Mouse (Mus musculus) spleen, adult 18-20 months (tissue): ENCODE data around the gene Cacna2d3.

Experiments
- DNase-seq, 2 experiments: peaks; one replicate each; pipeline ENCODE4 v3.0.0; 2022; ENCODE audit warnings: mixed read lengths in 2 of 2

The Cacna2d3 gene

DNA sequence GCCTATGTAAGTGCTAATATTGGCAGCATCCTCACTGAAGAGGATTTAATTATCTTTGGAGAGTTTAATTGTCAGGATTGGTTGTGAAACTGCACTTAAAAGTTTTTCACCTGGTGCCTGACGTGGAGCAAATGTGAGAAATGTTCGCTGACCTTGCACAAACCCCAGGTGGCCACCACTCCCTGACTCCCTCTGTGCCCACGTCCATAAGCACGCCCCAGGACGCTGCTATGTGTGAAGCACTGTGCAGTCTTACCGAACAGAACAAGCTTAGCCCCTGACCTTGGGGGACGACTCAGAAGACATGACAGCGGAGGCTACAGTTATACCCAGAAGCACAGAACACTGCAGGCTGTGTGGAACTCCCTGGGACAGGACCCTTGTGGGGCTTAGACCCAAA, 93.5 kb downstream of the Cacna2d3 start:
- no peak for DNase-seq

- no peak for DNase-seq
Measured at GRCm38 (mm10) chr14:29612436-29612835, 109.2 kb downstream of the Cacna2d3 start.

- DNase-seq = no peak
Measured at GRCm38 (mm10) chr14:29608761-29609160, 112.9 kb downstream of the Cacna2d3 start.

DNA sequence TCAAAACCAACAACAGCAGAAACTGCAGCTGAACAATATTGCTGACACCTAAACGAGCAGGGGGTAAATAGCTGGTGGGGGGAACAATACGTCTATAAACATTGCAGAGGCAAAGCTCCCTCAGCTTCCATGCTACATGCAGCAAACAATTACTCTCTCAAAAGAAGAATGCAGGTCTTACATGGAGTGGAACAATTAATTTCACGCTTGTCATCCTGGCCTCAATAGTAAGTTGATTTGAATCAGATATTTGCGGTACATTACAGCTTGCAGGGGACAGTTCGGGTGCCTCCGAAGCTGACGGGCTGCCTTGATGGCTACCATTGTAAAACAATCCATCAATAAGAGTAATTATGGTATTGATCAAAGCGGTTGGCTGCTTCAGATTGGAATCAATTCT, 122.2 kb downstream of the Cacna2d3 start:
- no peak for DNase-seq

DNA sequence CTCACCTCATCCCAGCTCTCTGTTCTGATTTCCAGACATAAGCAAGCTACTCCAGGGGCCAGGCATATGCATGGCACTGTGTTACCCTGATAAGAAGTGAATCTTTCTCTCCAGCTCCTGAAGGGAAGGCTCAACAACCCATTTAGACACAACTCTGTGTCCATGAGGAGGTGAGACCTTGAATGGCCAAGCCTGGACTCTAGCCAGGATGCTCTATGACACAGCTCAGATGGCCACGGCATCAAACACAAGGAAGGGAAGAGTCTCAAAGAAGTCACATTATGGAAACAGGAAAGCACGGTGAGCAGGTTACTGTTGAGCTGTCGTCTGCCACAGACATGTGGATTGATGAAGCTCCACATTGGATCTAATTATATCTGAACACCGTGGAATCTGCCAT, 128.8 kb downstream of the Cacna2d3 start:
- DNase-seq = no peak

- DNase-seq = no peak
Measured at GRCm38 (mm10) chr14:29589628-29590027, 132.0 kb downstream of the Cacna2d3 start.

- DNase-seq = no peak
Measured at GRCm38 (mm10) chr14:29581961-29582360, 139.7 kb downstream of the Cacna2d3 start.

- no peak for DNase-seq
Measured at GRCm38 (mm10) chr14:29577786-29578185, 143.9 kb downstream of the Cacna2d3 start.

- DNase-seq = no peak
Measured at GRCm38 (mm10) chr14:29575551-29575950, 146.1 kb downstream of the Cacna2d3 start.

DNA sequence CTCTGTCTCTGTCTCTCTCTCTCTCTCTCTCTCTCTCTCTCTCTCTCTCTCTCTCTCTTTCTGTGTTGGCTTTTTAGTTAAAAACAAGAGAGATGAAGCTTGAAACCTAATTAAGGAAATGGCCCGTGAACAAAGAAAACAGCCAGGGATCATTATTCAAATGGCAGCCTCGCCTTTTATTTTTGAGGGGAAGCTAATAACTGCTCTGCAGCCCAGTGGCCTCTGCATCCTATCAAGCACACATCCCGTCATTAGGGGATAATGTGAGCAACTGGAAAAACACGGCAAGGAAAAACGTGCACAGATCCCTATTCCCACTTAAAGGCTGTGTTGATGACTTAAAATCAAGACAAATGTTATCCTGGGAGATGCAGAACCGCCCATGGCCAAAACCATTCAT, 159.0 kb downstream of the Cacna2d3 start:
- DNase-seq = no peak

GRCm38 (mm10) chr14:29561122-29561834, 160.4 kb downstream of the Cacna2d3 start:
- no peak for DNase-seq

DNA sequence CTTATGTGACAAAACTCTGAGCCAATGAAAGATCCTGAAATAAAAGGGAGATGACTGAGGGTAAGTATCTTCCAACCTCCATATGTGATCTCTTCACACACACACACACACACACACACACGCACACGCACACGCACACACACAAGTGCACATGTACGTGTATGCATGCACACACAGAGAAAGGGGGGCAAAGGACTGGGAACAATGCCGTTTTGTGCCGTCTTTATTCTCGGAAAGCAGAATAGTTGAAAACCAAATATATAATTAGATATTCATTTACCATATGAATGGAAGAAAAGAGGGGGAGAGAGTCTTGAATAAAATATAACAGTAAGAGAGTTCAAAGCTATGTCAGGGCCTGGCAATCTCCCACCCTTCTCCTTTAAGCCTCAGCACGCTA, 163.2 kb downstream of the Cacna2d3 start:
- DNase-seq = no peak

GRCm38 (mm10) chr14:29556152-29556551, 165.5 kb downstream of the Cacna2d3 start:
- no peak for DNase-seq

DNA sequence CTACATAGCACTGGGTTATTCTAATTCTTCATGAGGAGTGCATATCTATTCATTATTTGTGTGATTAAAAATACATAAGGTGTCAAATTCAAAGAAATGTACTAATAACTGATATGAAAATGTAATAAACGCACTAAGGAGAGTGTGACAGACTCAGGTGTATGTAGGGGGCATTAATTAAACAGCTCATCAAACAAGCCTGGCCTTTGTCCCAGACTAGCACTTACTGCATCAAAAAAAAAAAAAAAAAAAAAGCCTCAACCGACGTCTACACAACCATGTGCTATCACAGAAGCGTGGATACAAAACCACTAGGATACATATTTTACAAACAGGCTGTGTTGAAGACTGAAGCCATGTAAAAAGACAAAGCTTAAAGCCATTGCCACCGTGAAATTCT, 169.2 kb downstream of the Cacna2d3 start:
- no peak for DNase-seq

DNA sequence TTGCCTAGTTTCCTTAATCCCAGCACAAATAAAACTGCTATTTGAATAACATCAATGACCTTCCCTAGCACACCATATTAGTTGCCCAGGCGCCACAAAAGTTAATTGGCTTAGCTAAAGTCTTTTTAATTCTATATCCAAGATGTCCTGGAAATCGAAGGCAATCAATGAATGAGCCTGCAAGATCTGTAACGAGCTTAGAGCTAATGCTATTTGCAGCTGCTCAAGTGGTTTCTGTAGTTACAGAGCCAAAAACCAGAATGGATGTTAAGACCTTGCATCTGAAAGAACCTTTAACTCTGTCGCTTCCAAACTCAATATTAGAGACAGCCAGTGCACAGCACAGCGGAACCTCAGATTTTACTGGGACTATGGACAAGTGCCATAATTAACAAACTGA, 173.0 kb downstream of the Cacna2d3 start:
- no peak for DNase-seq

DNA sequence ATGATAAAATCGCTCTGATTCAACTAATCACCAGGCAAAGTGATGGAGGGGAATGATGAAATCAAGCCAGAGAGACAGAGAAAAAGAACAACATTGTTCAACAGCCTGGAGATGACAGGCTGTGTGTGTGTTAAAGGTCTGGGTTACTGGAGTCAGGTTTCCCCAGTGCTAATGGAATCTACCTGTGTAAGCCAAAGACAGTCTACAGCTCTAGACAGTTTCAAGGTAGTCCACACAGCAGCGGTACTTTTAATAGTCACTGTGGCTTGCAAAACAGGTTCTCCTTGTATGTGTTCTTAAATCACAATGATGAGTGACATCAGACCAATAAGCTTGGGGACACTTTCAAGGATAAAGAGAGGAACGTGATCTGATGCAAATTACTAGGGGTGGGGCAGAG, 191.1 kb downstream of the Cacna2d3 start:
- no peak for DNase-seq

DNA sequence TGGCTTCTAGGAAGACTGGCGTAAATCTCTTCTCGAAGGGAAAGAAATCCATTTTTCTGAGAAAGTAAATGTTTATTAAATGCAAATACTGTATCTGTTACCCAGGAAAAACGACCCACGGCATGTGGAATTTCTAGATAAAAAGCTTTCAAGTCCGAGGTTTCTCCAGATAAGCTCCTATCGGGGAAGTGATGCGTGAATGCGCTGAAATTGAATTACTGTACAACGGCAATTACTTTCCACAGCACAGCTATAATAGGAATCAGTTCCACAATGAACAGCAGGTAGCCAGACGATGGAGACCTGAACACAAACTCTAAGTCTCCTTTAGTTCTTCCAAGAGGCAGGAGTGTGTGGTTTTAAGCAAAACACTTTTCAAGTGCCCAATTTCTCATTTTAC, 193.0 kb downstream of the Cacna2d3 start:
- no peak for DNase-seq

DNA sequence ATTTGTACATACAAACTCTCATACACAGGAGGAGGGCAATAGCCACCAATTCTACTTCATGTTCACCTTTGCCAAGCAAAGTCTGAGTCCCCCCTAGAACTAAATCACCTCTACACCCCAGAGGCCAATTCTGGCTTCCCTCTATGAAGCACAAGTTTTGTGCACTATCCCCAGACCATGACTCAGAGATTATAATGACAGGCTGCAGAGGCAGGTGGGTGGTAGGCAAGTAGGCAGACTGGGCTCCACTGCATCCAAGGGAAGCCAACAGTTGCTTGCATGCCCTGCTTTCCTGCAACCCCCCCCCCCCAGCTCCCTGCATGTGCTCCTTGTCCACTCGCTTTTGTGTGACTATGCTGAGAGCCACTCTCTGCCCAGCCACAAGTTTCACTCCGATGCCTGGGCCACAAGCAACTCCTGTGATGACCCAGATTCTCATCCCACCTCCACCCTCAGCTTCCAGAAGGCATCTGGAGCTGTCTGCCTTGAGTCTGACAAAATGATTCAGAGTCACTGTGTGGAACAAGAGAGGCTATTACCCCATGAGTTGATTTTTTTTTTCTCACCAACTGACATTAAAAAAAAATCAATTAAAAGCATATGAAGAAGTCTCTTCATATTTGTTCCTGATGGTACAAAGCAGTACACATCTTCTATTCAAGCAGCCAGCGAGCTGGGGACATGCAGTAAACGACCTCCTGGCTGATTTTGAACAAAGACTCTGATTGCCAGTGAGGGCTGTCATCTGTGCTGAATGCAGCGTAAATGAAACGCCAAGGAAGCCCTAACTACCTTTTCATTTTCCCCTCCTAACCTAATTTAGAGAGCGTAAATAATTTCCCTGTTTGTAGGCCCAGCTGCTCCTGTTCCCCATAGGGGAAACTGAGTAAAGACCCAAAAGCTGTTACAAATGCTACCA, 201.7 kb downstream of the Cacna2d3 start:
- DNase-seq = no peak

- no peak for DNase-seq
Measured at GRCm38 (mm10) chr14:29502667-29503066, 219.0 kb downstream of the Cacna2d3 start.

GRCm38 (mm10) chr14:29498546-29499290, 222.9 kb downstream of the Cacna2d3 start:
- no peak for DNase-seq

- no peak for DNase-seq
Measured at GRCm38 (mm10) chr14:29496552-29496951, 225.1 kb downstream of the Cacna2d3 start.

DNA sequence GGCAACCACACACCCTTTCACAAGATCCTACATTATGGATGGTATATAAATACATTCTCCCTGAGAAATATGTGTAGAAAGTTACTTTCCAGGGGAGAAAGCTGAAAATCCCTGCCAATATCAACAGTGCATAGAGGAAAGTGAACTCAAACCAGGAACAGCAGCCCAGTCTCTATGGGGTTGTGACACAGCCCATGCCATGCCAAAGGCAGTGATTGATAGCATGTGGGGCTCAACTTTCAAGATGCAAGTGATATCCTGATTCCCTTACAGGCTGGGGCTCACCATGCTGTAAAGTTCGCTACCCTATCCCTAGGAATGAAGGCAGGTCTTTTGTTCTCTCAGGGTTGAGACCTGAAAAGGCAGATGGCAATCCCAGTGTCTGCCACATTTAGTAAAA, 229.9 kb downstream of the Cacna2d3 start:
- no peak for DNase-seq

- no peak for DNase-seq
Measured at GRCm38 (mm10) chr14:29485416-29485815, 236.2 kb downstream of the Cacna2d3 start.
